Mouse (Mus musculus): ENCODE measurements around the gene Mapkapk5. TPM values are rescaled to one million over a fixed set of nuclear protein-coding genes. Genes with fewer than 3 reads are reported as not detected.
A peak's percentile ranks its signal among the peaks of the same experiment; 100 is the strongest.

The Mapkapk5 gene
- total RNA-seq, 1 experiment: 94.3 TPM

DNA sequence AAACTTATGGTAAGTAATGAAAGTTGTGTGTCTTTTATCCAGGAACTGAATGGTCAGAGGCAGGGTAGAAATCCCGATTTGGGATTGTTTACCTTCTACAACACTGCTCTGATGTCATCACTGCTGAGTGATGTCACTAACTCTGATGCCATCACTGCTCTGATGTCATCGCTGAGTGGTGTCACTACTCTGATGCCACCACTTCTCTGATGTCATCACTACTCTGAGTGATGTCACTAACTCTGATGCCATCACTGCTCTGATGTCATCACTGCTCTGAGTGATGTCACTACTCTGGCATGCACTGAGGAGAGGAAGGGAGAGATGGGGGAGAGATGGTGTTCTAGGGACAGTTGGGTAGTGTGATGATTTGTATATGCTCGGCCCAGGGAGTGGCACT, 16.7 kb upstream of the Mapkapk5 start:
- H3K4me1 ChIP-seq (ENCODE audit: control insufficient read depth in 2 of 2, insufficient read depth in 2 of 2, low read length in 2 of 2, poor library complexity in 1 of 2): peaks cover 0 to 13% of the 10 kb centered on the region in 2 experiments; a peak in 1 of 4 replicates
- in situ Hi-C loops (cut with MboI; ENCODE audit: low sequenced_read_pairs in 2 of 2, unreplicated experiment in 2 of 2): no loop called here
- DNase-seq (ENCODE audit: low read depth, low spot score): no peak
- no peak overlapping the region for H3K9ac ChIP-seq (ENCODE audit: insufficient read depth, low read depth, low read length, poor library complexity, severe bottlenecking)
- H3K4me3 ChIP-seq (ENCODE audit: insufficient read depth in 1 of 2, low read depth in 1 of 2, low read length in 2 of 2, poor library complexity in 1 of 2, severe bottlenecking in 1 of 2): no peak overlapping the region
- no peak overlapping the region for H3K27ac ChIP-seq (ENCODE audit: insufficient read depth, low read depth, low read length, poor library complexity, severe bottlenecking)
- no peaks in the 10 kb centered on the region for H3K36me3 ChIP-seq (ENCODE audit: control insufficient read depth, insufficient read depth, low read length, poor library complexity, severe bottlenecking)
- TF ChIP-seq CHD2 (IDR thresholded peaks at IDR 0.05; ENCODE audit: low read depth, low read length): no peak
- TF ChIP-seq MAFK (IDR thresholded peaks at IDR 0.05; ENCODE audit: insufficient read depth, low read depth, low read length): no peak
- no peak for TF ChIP-seq ZC3H11A (IDR thresholded peaks at IDR 0.05; ENCODE audit: borderline replicate concordance, low read depth, low read length)
- TF ChIP-seq ZNF384 (IDR thresholded peaks at IDR 0.05; ENCODE audit: low read depth, low read length): no peak
- TF ChIP-seq HCFC1 (IDR thresholded peaks at IDR 0.05; ENCODE audit: borderline replicate concordance, insufficient read depth, low read length): no peak
- H3K9me3 ChIP-seq (ENCODE audit: control insufficient read depth, insufficient read depth, low read depth, low read length): no peaks in the 10 kb centered on the region

DNA sequence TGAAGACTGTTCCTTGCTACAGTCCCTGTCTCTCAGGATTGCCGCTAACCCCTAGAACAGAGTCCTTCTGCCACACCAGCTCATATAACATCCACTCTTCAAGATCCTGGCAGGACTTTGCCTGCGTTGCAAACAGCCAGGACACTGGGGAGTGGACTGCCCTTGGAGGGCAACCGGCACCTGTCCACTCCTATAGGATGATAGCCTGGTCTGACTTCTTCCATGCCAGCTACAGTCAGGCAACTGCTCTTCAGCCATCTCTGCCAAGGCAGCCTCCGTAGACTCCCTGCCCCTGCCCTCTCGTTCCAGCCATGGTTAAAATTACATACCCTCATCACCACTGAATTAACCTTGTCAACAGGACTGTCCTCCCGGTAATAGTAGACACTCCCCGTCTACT, 3.5 kb upstream of the Mapkapk5 start:
- Histone ChIP-seq H3K27ac (ENCODE audit: insufficient read depth, low read depth, low read length, poor library complexity, severe bottlenecking) (no peak overlapping the region), H3K9me3 (ENCODE audit: control insufficient read depth, insufficient read depth, low read depth, low read length) (no peaks in the 10 kb centered on the region), H3K36me3 (ENCODE audit: control insufficient read depth, insufficient read depth, low read length, poor library complexity, severe bottlenecking) (no peaks in the 10 kb centered on the region), H3K4me1 (ENCODE audit: control insufficient read depth in 2 of 2, insufficient read depth in 2 of 2, low read length in 2 of 2, poor library complexity in 1 of 2) (peaks cover 0 to 2% of the 10 kb centered on the region in 2 experiments; a peak in 1 of 4 replicates), H3K9ac (ENCODE audit: insufficient read depth, low read depth, low read length, poor library complexity, severe bottlenecking) (no peak overlapping the region), H3K4me3 (ENCODE audit: insufficient read depth in 1 of 2, low read depth in 1 of 2, low read length in 2 of 2, poor library complexity in 1 of 2, severe bottlenecking in 1 of 2) (no peak overlapping the region)
- no peak for DNase-seq (ENCODE audit: low read depth, low spot score)
- in situ Hi-C loops (cut with MboI; ENCODE audit: low sequenced_read_pairs in 2 of 2, unreplicated experiment in 2 of 2): no loop called here
- TF ChIP-seq ZC3H11A (IDR thresholded peaks at IDR 0.05; ENCODE audit: borderline replicate concordance, low read depth, low read length) (no peak), CHD2 (IDR thresholded peaks at IDR 0.05; ENCODE audit: low read depth, low read length) (no peak), HCFC1 (IDR thresholded peaks at IDR 0.05; ENCODE audit: borderline replicate concordance, insufficient read depth, low read length) (no peak), ZNF384 (IDR thresholded peaks at IDR 0.05; ENCODE audit: low read depth, low read length) (no peak), MAFK (IDR thresholded peaks at IDR 0.05; ENCODE audit: insufficient read depth, low read depth, low read length) (no peak)

DNA sequence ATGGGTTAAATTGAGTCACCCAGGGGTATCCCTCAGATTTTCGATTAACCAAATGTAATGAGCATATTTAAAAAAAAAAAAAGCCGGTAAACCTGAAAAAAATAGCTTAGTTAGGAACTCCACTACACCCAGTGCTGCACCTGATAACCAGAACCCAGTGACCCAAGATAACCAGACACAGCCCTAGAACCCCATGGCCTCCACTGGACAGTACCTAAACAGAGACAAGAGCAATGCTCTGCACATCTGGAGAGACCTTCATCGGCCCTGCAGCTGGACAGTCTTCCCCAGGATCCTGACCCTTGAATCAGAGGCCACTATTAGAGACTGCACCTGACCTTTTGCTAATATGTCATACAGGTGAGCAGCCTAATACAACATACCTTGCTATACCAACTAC, 1.4 kb upstream of the Mapkapk5 start:
- no peak for DNase-seq (ENCODE audit: low read depth, low spot score)
- in situ Hi-C loops (cut with MboI; ENCODE audit: low sequenced_read_pairs in 2 of 2, unreplicated experiment in 2 of 2): no loop called here
- H3K9ac ChIP-seq (ENCODE audit: insufficient read depth, low read depth, low read length, poor library complexity, severe bottlenecking): no peak overlapping the region
- no peak for TF ChIP-seq CHD2 (IDR thresholded peaks at IDR 0.05; ENCODE audit: low read depth, low read length)
- no peak for TF ChIP-seq ZNF384 (IDR thresholded peaks at IDR 0.05; ENCODE audit: low read depth, low read length)
- TF ChIP-seq ZC3H11A (IDR thresholded peaks at IDR 0.05; ENCODE audit: borderline replicate concordance, low read depth, low read length): no peak
- no peak for TF ChIP-seq MAFK (IDR thresholded peaks at IDR 0.05; ENCODE audit: insufficient read depth, low read depth, low read length)
- TF ChIP-seq HCFC1 (IDR thresholded peaks at IDR 0.05; ENCODE audit: borderline replicate concordance, insufficient read depth, low read length): no peak
- H3K27ac ChIP-seq (ENCODE audit: insufficient read depth, low read depth, low read length, poor library complexity, severe bottlenecking): no peak overlapping the region
- no peaks in the 10 kb centered on the region for H3K36me3 ChIP-seq (ENCODE audit: control insufficient read depth, insufficient read depth, low read length, poor library complexity, severe bottlenecking)
- H3K4me1 ChIP-seq (ENCODE audit: control insufficient read depth in 2 of 2, insufficient read depth in 2 of 2, low read length in 2 of 2, poor library complexity in 1 of 2): peaks cover 0 to 4% of the 10 kb centered on the region in 2 experiments; a peak in 1 of 4 replicates
- no peaks in the 10 kb centered on the region for H3K9me3 ChIP-seq (ENCODE audit: control insufficient read depth, insufficient read depth, low read depth, low read length)
- H3K4me3 ChIP-seq (ENCODE audit: insufficient read depth in 1 of 2, low read depth in 1 of 2, low read length in 2 of 2, poor library complexity in 1 of 2, severe bottlenecking in 1 of 2): no peak overlapping the region

DNA sequence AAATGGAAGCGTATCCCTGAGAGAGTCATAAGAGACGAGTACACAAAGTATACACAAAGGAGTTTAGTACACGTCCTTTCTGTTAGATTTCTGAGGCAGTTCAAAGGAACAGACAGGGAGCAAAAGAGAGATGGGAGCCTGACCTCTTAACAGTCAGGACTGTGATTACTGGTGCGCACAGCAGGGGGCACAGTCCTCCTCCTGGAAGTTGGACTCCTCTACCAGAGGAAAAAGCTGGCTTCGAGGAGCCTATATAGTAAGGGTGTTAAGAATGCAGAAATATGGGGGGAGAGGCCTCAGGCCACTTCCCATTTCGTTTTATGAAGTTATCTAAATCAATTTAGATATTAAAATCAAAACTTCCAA, 808 bp upstream of the Mapkapk5 start:
- Histone ChIP-seq H3K4me1 (ENCODE audit: control insufficient read depth in 2 of 2, insufficient read depth in 2 of 2, low read length in 2 of 2, poor library complexity in 1 of 2) (peaks cover 0 to 4% of the 10 kb centered on the region in 2 experiments; a peak in 1 of 4 replicates), H3K9me3 (ENCODE audit: control insufficient read depth, insufficient read depth, low read depth, low read length) (no peaks in the 10 kb centered on the region), H3K9ac (ENCODE audit: insufficient read depth, low read depth, low read length, poor library complexity, severe bottlenecking) (peak overlapping the region; percentile 94; the same call in 1 of the 2 replicates), H3K36me3 (ENCODE audit: control insufficient read depth, insufficient read depth, low read length, poor library complexity, severe bottlenecking) (no peaks in the 10 kb centered on the region), H3K27ac (ENCODE audit: insufficient read depth, low read depth, low read length, poor library complexity, severe bottlenecking) (no peak overlapping the region), H3K4me3 (ENCODE audit: insufficient read depth in 1 of 2, low read depth in 1 of 2, low read length in 2 of 2, poor library complexity in 1 of 2, severe bottlenecking in 1 of 2) (peak overlapping the region; percentile 85 to 88)
- no peak for DNase-seq (ENCODE audit: low read depth, low spot score)
- TF ChIP-seq ZNF384 (IDR thresholded peaks at IDR 0.05; ENCODE audit: low read depth, low read length) (no peak), ZC3H11A (IDR thresholded peaks at IDR 0.05; ENCODE audit: borderline replicate concordance, low read depth, low read length) (no peak), MAFK (IDR thresholded peaks at IDR 0.05; ENCODE audit: insufficient read depth, low read depth, low read length) (no peak), CHD2 (IDR thresholded peaks at IDR 0.05; ENCODE audit: low read depth, low read length) (no peak), HCFC1 (IDR thresholded peaks at IDR 0.05; ENCODE audit: borderline replicate concordance, insufficient read depth, low read length) (no peak)
- in situ Hi-C loops (cut with MboI; ENCODE audit: low sequenced_read_pairs in 2 of 2, unreplicated experiment in 2 of 2): no loop called here

Data from ES-E14 (cell line).